Mouse (Mus musculus): ENCODE results near the gene Susd2.

- no peak for TF ChIP-seq CTCF (IDR thresholded peaks at IDR 0.05; ENCODE audit: extremely low read depth, insufficient read depth, insufficient read length, insufficient replicate concordance)
- TF ChIP-seq POLR2A (IDR thresholded peaks at IDR 0.05; ENCODE audit: low read depth, low read length) = no peak
These were observed 35.4 kb upstream of the Susd2 start for GRCm38 (mm10) chr10:75679204-75679603.

Data from spleen, adult 2 months (tissue).